Mouse (Mus musculus): ENCODE measurements around the gene Ubap1l. TPM values are rescaled to one million over a fixed set of nuclear protein-coding genes. Genes with fewer than 3 reads are reported as not detected.

Ubap1l gene
- total RNA-seq, 2 experiments from 2014 or later = 0.20 to 0.64 TPM

DNA sequence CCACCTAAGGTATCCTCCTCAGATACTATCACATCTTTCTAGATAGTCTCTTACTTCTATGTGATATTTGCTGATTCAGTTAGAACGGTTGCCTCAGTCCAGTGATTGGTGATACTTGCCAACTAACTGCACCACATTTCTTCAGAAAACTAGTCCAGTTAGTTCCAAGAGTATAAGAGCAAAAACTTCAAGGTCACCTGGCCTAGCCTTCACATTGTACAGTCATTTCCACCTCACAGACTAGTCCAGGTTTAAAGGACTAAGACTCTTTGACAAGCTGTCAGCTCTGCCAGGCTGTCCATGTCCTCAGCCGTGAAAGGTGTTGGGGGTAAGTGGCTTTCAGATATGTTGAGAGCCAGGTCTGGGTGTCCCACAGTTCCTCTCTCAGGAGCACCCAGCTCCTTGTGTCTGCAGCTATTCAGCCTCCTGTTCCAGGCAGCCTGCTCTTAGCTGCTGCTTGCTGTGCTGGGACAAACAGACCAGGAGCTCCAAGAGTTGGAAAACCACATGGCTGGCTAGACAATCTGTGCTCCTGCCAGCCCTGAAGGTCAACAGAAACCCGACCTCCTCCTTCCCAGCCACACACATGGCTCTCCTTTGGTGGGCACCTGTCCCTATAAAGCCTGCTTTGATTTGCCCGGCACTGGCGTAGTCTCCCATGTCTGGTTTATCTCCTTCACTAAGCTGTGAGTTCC lies 13.8 kb downstream of the Ubap1l start:
- peak; percentile 78 for DNase-seq

DNA sequence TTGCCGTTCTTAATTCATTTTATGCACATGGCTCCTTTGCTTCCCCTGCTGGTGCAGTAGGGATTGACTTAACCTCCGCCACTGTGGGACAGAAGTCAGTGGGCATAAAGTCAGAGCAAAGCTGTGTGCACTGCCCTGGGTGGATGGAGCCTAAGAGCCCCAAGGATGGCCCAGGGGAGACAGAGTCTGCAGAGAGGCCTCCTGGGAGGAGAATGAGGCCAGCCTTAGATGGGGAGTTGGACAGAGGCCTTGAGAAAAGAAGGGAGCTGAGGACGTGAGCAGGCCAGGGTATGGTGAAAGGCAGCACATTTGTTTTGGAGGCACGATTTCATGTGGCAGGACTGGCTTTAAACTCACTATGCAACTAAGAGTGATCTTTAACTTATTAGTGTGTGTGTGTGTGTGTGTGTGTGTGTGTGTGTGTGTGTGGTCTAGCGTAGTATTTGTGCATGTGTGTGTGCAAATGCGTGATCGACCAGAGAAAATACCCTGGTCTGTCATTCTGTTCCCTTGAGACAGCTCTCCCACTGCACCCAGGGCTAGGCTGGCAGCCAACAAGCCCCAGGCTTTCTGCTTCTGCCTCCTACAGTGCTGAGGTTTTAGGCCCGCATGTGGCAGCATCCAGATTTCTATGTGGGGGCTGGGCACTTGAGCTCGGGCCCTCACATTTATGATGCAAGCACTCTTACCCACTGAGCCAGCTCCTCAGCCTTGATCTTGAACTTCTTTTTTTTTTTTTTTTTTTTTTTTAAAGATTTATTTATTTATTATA lies 14.5 kb downstream of the Ubap1l start:
- DNase-seq = no peak

DNA sequence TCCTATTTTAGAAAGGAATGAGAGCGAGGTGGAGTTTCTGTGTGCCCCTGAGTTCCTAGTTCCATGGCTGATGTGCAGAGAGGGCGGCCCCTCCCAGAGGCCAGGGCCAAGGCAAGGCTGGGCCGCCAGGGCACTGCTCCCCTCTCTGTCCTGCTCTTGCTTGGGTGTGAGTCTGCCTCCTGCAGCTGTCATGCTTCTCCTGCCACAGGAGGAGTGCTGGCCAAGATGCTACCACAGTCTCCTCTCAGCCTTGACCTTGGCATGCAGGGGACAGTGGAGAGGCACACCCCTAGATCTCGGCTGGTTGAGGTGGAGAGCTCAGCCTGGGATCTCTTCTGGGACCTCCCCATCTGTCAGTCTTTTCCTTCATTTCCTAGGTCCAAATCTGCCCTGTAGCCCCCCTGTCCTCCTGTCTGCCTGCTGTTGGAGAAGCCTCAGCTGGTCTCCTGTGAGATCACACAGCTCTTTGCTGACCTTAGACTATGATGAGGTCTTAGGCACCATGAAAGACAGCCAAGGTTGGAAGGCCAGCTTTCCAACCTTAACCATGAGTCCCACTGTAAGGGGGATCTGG lies 20.3 kb downstream of the Ubap1l start:
- DNase-seq = peak; percentile 50

DNA sequence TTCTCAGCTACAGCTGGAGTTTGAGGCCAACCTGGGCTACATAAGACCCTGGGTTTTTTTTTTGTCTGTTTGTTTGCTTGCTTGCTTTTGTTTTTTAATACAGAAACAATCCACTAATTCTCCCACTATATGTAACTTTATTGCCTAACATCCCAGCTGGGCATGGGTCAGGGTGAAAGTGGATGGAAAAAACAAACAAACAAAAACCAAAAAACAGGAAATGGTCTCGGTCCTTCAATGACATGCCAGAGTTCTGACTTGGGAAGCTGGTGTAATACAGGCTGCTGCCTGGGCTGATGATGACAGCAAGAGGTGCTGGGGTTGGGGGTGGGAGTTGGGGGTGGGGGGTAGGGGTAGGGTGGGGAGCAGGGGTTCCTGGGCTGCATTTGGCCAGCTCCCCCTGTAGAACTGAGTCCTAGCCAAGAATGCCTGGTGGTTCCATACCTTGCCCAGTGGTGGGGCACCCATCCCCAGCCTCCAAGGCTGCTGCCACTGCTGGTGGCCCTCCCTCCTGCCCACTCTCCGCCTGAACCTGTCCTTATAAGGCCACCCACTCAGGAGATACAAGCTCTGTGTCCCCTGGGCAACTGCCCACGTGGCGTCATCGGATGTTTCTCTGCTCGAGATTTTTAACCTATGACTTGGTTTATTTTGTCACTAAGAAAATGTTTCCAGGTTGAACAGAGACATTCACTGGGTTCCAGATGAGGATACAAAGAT lies 21.4 kb downstream of the Ubap1l start:
- DNase-seq = peak; percentile 34

DNA sequence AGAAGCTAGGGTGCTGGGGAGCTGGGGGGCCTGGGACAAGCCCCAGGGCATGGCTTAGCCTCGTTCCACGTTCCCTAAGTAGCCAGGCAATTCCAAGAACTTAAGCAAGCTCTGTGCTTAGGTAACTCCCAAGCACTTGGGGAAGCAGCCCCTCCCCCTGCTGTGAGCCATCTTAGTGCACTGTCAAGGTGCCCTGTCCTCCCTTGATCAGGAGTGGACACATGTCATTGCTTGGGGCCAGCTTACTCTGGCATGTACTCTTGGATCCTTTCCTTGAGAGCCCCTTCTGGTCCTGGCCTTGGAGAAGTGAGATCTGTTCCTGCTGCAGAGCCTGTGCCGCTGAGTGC lies 21.9 kb downstream of the Ubap1l start:
- DNase-seq = peak; percentile 54

DNA sequence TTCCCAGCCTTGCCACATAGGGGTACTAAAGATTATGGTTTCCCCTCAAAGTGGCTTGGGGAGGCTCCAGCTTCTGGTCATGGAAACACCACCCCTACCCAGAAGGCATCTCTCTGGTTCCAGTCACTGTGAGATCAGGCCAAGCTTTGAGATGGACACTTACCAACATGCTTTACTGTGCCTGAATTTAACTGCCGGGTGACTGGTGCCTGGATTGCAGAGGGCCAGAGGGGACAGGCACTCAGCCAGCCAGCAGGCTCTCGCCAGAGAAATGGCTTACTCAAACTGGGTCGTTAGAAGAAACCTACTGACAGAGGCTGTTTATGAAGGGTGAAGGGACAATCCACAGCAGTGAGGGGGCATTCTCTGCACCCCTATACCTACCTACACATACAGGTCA lies 23.4 kb downstream of the Ubap1l start:
- DNase-seq = peak; percentile 69

DNA sequence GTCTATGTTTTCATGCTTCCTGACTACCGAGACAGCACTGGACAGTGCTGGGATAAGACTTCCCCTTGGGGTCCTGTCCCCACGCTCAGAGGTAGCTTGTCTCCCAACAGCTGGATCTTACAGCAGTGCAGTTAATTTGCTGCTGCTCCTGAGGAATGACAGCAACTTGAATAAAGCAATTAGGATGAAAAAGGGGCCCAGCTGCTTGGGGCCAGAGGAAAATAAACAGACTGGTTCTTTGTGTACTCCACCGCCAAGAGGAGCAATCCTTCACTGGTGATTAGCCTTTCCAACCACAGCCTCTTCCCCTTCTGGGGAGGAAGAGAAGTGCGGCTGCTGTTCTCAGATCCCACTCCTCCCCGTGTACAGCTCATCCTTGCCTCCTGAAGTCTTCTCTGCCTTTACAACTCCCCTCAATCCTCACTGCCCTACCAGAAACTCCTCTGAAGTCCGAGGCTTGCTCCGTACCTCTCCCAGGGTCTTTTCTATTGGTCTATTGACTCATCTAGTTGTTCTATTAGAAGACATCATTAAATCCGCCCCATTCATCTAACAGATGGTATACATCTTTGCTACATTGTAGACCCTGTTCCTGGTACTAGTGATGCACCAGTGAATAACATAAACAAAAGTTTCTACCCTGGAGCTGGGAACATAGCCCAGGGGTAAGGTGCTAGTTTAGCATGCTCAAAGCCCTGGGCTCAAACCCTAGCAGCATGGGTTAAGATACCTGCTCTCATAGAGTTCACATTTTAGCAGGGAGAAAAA lies 25.7 kb downstream of the Ubap1l start:
- DNase-seq = no peak

DNA sequence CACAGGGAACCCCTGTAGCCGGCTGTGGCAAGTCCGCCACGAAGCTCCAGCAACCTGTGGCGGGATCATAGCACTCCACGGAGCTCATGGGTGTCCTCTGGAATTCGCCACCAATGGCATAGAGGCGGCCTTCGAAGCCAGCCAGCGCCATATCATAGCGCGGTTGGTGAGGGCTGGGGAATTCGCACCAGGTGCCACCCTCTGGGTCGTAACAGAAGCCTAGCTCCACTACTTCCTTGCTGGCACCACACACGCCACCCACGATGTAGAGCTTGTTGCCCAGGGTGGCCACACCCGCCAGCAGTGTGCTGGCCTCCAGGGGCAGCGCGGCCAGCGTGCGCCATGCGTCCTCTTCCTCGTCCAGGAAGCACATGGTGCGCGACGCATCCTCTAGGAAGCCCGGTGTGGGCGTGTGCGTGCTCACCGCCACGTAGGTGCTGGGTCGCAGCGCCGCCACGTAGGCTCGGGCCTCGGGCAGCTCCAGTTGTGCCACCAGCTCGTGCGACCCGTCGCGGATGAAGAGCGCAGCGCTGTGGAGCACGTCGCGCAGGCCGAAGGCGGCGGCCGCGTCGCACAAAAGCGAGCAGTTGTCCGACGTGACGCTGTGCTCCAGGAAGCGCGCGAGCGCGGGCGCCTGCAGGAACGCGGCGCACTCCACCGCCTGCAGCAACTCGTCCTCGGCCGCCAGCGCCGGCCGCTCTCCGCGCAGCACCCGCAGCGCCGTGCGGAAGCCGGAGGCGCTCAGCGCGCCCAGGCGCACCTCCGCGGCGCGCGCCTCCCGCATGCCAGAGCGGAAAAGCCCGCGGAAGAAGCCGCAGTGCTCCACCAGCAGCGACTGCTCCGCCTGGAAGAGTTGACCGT lies 30.1 kb downstream of the Ubap1l start:
- no peak for DNase-seq

DNA sequence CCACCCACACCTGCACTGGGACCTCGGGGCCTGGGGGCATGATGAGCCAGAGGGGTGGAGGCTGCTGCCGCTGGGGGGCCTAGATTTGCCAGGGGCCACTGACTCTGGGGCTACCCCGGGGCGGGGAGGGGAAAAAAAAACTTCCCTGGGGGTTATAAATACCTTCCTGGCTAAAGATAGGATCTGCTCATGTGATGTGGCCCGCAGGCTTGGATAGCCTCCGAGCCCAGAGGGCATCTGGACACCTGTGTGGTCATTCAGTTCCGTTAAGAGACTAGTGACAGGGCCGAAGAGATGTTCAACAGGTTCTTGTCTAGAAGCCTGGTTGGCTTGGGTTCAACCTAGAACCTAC lies 30.7 kb downstream of the Ubap1l start, which contains the start of gene Kbtbd13:
Kbtbd13 (minus strand) TSS at position 40 of the 352 bp plus-strand sequence.
- DNase-seq = peak; percentile 67

DNA sequence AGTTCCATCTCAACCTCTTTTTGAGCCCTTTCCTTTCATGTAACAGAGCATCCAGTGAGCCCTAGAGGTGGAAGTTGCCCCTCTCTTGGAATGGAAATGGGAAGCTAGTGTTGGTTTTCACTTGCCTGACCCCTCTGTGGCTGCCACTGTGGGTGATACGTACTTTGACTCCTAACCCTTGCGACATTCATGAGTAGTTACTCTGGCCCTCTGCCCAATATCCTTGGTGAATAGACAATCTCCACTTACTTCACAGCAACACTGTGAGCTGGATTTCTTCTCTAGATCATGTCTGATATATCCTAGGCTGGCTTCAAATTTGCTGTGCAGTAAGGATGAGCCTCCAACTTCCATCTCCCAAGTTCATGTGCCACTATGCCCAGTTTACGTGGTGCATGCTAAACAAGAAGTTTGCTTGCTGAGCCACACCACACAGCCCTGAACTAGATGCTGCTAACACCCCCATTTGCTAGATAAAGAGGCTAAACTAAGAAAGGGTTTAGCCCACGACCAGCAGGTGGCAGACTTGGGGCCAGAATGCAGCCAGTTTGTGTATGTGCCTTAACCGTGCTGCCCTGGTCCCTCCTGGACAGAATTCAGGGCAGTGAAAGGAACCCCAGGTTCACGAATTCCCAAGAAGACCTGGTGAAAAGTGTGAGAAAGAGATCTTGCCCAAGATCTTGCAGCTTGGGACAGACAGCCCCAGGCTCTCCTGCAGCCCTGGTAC lies 32.0 kb downstream of the Ubap1l start:
- DNase-seq = peak; percentile 53

DNA sequence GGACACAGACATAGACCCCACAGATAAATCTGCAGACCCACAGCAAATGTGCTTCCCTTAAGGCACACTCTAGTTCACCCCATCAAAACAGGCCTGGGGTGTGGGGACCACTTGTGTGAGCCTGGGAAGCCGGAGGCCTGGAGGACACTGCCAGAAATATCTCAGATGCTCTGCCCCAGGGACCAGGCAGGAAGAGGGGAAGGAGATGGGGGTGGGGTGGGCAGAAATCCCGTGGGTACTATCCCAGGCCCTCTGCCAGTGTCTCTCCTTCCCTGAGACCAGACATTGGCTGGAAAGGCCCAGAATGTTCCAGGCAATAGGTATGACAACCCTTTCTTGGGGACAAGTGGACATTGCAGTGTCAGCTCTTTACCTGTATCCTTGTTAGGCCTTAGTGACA lies 32.8 kb downstream of the Ubap1l start:
- peak; percentile 60 for DNase-seq

DNA sequence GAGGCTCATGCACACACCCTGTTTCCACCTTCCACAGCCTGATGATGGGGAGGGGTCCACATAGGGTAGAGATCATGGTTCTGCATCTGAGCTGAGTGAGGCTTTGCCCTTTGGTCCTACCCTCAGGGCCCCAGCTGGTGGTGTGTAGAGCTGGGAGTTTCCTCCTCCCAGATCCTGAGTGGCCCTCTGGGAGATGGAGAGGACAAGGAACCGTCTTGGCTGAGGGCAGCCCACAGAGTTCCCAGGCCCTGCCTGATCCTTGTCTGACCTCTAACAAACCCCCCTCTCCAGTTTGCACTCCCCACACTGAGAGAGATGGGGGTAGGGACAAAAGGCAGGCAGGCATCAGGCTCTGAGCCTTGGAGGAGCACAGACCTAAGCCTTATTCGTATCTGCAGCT lies 33.5 kb downstream of the Ubap1l start:
- peak; percentile 44 for DNase-seq

DNA sequence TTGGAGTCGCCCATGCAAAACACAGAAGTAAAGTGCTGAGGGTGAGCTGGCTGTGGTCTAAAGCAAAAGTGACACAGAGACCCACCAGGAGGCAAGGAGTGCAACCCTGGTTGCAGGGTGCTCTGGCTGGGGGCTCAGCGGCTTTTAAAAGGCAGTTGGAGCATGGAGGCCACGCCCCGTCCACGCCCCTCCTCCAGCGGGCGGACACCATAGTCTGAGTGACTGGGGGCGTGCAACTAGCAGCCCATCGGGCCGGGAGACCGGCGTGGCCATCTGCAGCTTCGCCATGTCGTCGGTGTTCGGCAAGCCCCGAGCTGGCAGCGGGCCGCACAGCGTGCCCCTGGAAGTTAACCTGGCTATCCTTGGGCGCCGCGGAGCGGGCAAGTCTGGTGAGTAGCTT lies 37.4 kb downstream of the Ubap1l start, which contains the start of gene Rasl12:
Rasl12 (plus strand) TSS at position 228 of the 400 bp plus-strand sequence.
- peak; percentile 74 for DNase-seq

DNA sequence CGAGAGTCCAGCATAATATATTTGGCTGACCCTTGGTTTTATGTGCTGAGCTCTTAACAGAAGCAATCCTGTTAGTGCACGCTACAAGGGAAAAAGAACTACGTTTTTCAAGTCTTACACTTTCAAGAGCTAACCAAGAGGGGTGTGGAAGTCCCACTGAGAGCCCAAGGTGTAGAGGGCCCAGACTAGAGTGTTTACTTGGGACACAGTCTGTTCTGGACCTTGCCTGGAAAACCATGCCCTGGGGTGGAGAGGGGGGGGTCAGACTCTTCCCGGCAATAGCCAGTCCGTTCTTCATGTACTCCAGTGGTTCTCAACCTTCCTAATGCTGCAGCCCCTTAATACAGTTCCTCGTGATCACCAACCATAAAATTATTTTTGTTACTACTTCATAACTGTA lies 39.1 kb downstream of the Ubap1l start:
- DNase-seq = no peak

DNA sequence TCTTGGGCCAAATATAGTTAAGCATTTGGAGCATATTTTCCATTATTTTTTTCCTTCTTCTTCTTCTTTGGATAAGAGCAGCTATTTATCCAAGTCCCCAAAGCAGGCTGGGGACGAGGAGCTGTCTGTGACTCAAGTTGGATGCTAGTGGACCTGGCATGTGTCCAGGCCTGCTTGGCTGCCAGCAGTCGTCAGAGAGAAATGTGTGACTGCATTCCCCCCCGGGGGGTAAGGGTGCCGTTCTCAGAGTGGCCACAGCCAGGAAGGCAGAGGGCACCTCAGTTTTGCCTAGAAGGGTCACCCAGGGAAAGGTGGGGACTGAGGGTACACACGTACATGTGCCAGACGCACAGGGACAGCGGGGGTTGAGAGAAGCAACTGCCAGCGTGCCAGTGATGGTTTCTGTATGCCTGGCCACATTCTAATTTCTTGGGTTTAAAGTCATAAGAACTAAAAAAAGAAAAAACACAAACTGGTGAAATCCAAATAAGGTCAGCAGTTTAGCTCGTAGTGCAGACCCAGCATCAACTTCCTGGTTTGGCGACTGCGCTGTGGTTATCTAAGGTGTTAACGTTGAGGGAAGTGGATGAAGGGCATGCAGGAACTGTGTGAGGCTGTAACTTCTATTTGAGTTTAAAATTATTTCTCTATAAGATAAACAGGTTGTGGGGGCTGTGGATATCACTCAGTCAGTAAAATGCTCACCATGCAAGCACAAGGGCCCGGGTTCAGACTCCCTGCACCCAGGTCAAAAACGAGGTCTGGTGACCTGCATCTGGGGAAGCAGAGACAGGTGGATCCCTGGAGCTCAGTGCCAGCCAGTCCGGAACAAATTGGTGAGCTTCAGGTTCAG lies 43.7 kb downstream of the Ubap1l start:
- peak; percentile 78 for DNase-seq

DNA sequence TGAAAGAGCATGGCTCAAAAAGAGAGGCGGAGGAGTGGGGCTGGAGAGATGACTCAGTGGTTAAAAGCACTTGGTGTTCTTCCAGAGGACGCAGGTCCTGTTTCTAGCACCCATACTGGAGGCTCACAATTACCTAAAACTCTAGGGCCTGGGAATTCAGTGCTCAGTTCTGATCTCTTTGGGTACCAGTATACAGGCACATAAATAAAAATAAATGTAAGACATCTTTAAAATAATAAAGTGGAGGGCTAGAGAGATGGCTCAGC lies 44.3 kb downstream of the Ubap1l start:
- no peak for DNase-seq

DNA sequence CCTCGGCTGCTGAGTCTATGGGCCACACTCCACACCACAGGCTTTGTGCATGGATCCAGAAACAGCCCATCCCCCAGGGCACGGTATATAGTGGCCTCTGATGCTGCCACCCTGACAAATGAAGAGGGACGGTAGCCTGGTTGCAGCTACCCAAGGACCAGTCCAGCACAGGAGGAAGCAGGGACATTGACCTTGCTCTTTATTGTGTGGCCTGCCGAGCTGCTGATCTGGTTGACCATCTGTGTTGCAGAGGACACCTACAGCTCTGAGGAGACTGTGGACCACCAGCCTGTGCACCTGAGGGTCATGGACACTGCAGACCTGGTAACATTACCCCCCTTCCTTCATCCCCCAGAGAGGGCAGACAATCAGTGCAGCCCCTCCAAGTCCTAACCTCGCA lies 46.5 kb downstream of the Ubap1l start:
- no peak for DNase-seq

DNA sequence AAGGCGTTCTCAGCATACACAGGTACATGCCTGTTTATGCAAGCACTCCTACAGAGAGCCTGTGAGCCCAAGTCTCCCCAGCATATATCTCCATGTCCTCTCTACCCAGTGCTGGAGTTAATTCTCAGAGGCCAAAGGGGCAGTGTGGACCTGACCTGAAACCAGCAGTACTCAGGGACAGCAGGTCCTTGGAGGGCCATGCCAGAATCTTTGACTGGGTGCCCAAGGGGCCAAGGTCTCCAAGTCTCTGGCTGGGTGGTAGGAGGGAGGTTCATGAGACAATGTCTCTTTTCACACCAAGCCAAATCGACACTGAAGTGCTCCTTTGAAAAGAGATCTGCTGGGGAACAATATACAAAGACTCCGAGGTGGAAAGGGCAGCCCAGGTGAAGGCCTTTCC lies 47.0 kb downstream of the Ubap1l start:
- no peak for DNase-seq

DNA sequence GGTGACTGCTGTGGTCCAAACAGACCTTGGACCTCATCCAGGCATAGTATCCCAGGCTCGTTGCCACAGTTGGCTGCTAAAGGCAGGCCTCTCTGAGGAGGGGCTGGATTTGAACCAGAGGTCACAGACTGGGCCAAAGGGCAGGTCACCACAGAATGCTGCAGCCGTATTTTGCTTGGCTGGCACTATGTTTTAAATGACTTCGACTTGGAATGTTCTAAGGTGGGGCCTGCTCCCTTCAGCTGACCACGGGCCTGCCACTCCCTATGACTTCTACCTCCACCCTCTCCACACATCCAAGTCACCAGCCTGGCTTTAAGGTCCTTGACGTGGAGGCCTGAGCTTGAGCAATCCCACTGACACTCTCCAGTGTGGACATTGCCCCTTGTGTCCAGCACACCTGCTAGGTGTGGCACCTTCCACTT lies 48.0 kb downstream of the Ubap1l start:
- DNase-seq = no peak

DNA sequence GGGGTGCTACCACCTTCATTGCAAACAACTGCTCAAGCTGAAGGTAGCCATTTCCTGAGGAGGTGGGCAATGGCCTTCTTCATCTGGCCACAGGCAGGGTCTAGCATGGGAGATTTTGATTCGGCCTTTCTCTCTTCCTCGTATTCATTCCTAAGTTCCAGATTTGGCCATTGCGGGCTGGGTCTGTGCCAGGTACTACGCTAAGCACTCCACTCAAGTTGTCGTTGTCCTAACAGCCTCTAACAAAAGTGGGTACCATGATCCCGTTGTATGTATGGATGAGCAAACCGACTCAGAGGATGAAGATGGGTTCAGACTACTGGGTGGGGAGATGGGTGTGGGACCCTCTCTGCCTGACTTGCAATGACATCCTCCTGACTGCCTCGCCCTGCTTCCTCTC lies 49.5 kb downstream of the Ubap1l start:
- DNase-seq = no peak

Data from gastrocnemius, postnatal 25 days (tissue).